Mouse (Mus musculus) forebrain, embryonic 15.5 days (tissue): ENCODE measurements around the gene Pbxip1. TPM values are rescaled to one million over a fixed set of nuclear protein-coding genes. Genes with fewer than 3 reads are reported as not detected.
"Not testable (repeated sequence)": the region's sequence is repeated elsewhere in the genome, so short reads cannot be mapped to it uniquely, and the experiment has no call there.

ENCODE experiments used
- ATAC-seq: fragments of 200-750 bp; cut with Nextera tagmentation; replicated peaks from 2 replicates; pipeline ENCODE4 v1.8.0; 2017; ENCODE audit warnings: mild to moderate bottlenecking, moderate TSS enrichment, moderate library complexity
- H3K27ac ChIP-seq: fragments of 300-500 bp; sonication (generic); replicated peaks from 2 replicates; pipeline ENCODE4 v1.5.1; 2015; ENCODE audit warnings: mild to moderate bottlenecking, inconsistent platforms
- H3K27me3 ChIP-seq: fragments of 300-500 bp; sonication (generic); 2 replicates; pipeline ENCODE4 v1.6.1; 2015; ENCODE audit warnings: inconsistent platforms
- H3K36me3 ChIP-seq: fragments of 300-500 bp; sonication (generic); 2 replicates; pipeline ENCODE4 v1.6.1; 2015; ENCODE audit warnings: mild to moderate bottlenecking, inconsistent platforms
- H3K4me1 ChIP-seq: fragments of 300-500 bp; sonication (generic); 2 replicates; pipeline ENCODE4 v1.6.1; 2015; ENCODE audit warnings: inconsistent platforms
- H3K4me2 ChIP-seq: fragments of 300-500 bp; sonication (generic); replicated peaks from 2 replicates; pipeline ENCODE4 v1.6.1; 2015; ENCODE audit warnings: mild to moderate bottlenecking, inconsistent platforms
- H3K4me3 ChIP-seq: fragments of 300-500 bp; sonication (generic); 2 replicates; pipeline ENCODE4 v1.5.1; 2015; ENCODE audit warnings: mild to moderate bottlenecking, inconsistent platforms
- H3K9ac ChIP-seq: fragments of 300-500 bp; sonication (generic); replicated peaks from 2 replicates; pipeline ENCODE4 v1.6.1; 2015; ENCODE audit warnings: mild to moderate bottlenecking, inconsistent platforms
- H3K9me3 ChIP-seq: fragments of 300-500 bp; sonication (generic); 2 replicates; pipeline ENCODE4 v1.6.1; 2016; ENCODE audit warnings: inconsistent platforms
- WGBS: fragments of 180-500 bp; shearing (Covaris S2); methylation state at CpG from one replicate; pipeline ENCODE4 v1.1.7; 2015; ENCODE audit warnings: mixed read lengths; 5-methylcytosine and 5-hydroxymethylcytosine counted together
- polyA plus RNA-seq: library from polyadenylated mRNA; unstranded; fragments of >200 nt; fragmentation: Nextera tagmentation; extraction: Ambion mirVana; gene quantifications from 2 replicates; pipeline ENCODE4 v1.2.1, GENCODE M21; 2015

Gene Pbxip1
- polyA plus RNA-seq, 1 experiment from 2014 or later, result 15.1 TPM

- Histone ChIP-seq H3K9ac (no peak overlapping the region), H3K27ac (no peak overlapping the region), H3K4me3 (no peak overlapping the region), H3K4me1 (peaks cover 27% of the 10 kb centered on the region), H3K9me3 (no peaks in the 10 kb centered on the region), H3K27me3 (no peaks in the 10 kb centered on the region), H3K4me2 (peak overlapping the region; percentile 43; the same call in 1 of the 2 replicates), H3K36me3 (no peaks in the 10 kb centered on the region; the same call in 1 of the 2 replicates)
- no peak for ATAC-seq
- 81% methylated on average over 6 of the region's 6 CpGs for WGBS
Measured at GRCm38 (mm10) chr3:89422556-89423205, 13.8 kb upstream of the Pbxip1 start.

GRCm38 (mm10) chr3:89424416-89425140 lies 11.9 kb upstream of the Pbxip1 start:
- no peaks in the 10 kb centered on the region for H3K9me3 ChIP-seq
- H3K4me1 ChIP-seq, result peaks cover 22% of the 10 kb centered on the region
- ATAC-seq, result no peak
- H3K27ac ChIP-seq, result no peak overlapping the region
- H3K27me3 ChIP-seq, result no peaks in the 10 kb centered on the region
- no peak overlapping the region for H3K9ac ChIP-seq
- 88% methylated on average over 5 of the region's 5 CpGs for WGBS
- no peak overlapping the region for H3K4me3 ChIP-seq
- H3K36me3 ChIP-seq, result no peaks in the 10 kb centered on the region; the same call in 1 of the 2 replicates
- no peak overlapping the region for H3K4me2 ChIP-seq

GRCm38 (mm10) chr3:89425141-89425525 lies 11.4 kb upstream of the Pbxip1 start:
- Histone ChIP-seq H3K9me3 (no peaks in the 10 kb centered on the region), H3K4me3 (no peak overlapping the region), H3K36me3 (no peaks in the 10 kb centered on the region; the same call in 1 of the 2 replicates), H3K4me1 (peaks cover 18% of the 10 kb centered on the region), H3K4me2 (no peak overlapping the region), H3K27me3 (no peaks in the 10 kb centered on the region), H3K27ac (no peak overlapping the region), H3K9ac (no peak overlapping the region)
- 89% methylated on average over 5 of the region's 5 CpGs for whole genome bisulfite sequencing
- no peak for ATAC-seq

GRCm38 (mm10) chr3:89425876-89426275 lies 10.6 kb upstream of the Pbxip1 start:
- no peak overlapping the region for H3K9ac ChIP-seq
- H3K27ac ChIP-seq, result no peak overlapping the region
- H3K4me1 ChIP-seq, result peaks cover 18% of the 10 kb centered on the region
- H3K9me3 ChIP-seq, result no peaks in the 10 kb centered on the region
- H3K36me3 ChIP-seq, result no peaks in the 10 kb centered on the region; the same call in 1 of the 2 replicates
- ATAC-seq, result no peak
- no peaks in the 10 kb centered on the region for H3K27me3 ChIP-seq
- WGBS, result 93% methylated on average over 4 of the region's 4 CpGs
- no peak overlapping the region for H3K4me3 ChIP-seq
- H3K4me2 ChIP-seq, result no peak overlapping the region

GRCm38 (mm10) chr3:89429021-89429420 lies 7.5 kb upstream of the Pbxip1 start:
- not testable (repeated sequence) for H3K9me3 ChIP-seq, ATAC-seq, H3K27me3 ChIP-seq, H3K27ac ChIP-seq, H3K9ac ChIP-seq, H3K4me3 ChIP-seq, H3K4me2 ChIP-seq
- 92% methylated on average over 7 of the region's 7 CpGs for WGBS
- Histone ChIP-seq H3K4me1 (peaks cover 20% of the 10 kb centered on the region), H3K36me3 (peaks cover 19% of the 10 kb centered on the region)

GRCm38 (mm10) chr3:89430171-89431159 lies 6.0 kb upstream of the Pbxip1 start, which contains the start of gene Pygo2:
TSS of gene Pygo2 (plus strand) at chr3:89430214.
- no peaks in the 10 kb centered on the region for H3K9me3 ChIP-seq
- H3K4me3 ChIP-seq, result peak within 1 kb of the TSS; percentile 90
- H3K27me3 ChIP-seq, result no peaks in the 10 kb centered on the region
- H3K36me3 ChIP-seq, result peaks cover 31% of the 10 kb centered on the region
- H3K27ac ChIP-seq, result peak within 1 kb of the TSS; percentile 90
- peak; percentile 97 for ATAC-seq
- peak within 1 kb of the TSS; percentile 90 for H3K9ac ChIP-seq
- H3K4me1 ChIP-seq, result peaks cover 20% of the 10 kb centered on the region
- 3% methylated on average over 61 of the region's 68 CpGs for WGBS
- peak within 1 kb of the TSS; percentile 78 for H3K4me2 ChIP-seq

GRCm38 (mm10) chr3:89432606-89433005 lies 3.9 kb upstream of the Pbxip1 start:
- whole genome bisulfite sequencing, result 96% methylated on average over 8 of the region's 8 CpGs
- Histone ChIP-seq H3K36me3 (peaks cover 31% of the 10 kb centered on the region), H3K9me3 (no peaks in the 10 kb centered on the region), H3K4me2 (no peak overlapping the region), H3K4me1 (peaks cover 30% of the 10 kb centered on the region), H3K9ac (no peak overlapping the region), H3K27me3 (no peaks in the 10 kb centered on the region), H3K4me3 (no peak overlapping the region), H3K27ac (no peak overlapping the region)
- no peak for ATAC-seq

GRCm38 (mm10) chr3:89434532-89434931 lies 2.0 kb upstream of the Pbxip1 start:
- H3K4me3 ChIP-seq, result no peak overlapping the region
- H3K27me3 ChIP-seq, result no peaks in the 10 kb centered on the region
- H3K9me3 ChIP-seq, result no peaks in the 10 kb centered on the region
- H3K27ac ChIP-seq, result peak overlapping the region; percentile 25; the same call in 1 of the 2 replicates
- H3K4me1 ChIP-seq, result peaks cover 30% of the 10 kb centered on the region
- no peak overlapping the region for H3K4me2 ChIP-seq
- H3K9ac ChIP-seq, result no peak overlapping the region
- no peak for ATAC-seq
- peaks cover 31% of the 10 kb centered on the region for H3K36me3 ChIP-seq
- WGBS, result 79% methylated on average over 11 of the region's 11 CpGs

- no peak for ATAC-seq
- Histone ChIP-seq H3K27me3 (no peaks in the 10 kb centered on the region), H3K4me3 (no peak overlapping the region), H3K9me3 (no peaks in the 10 kb centered on the region), H3K36me3 (peaks cover 31% of the 10 kb centered on the region), H3K4me1 (peaks cover 28% of the 10 kb centered on the region), H3K9ac (no peak overlapping the region), H3K27ac (peak overlapping the region; percentile 25), H3K4me2 (no peak overlapping the region)
- WGBS, result 41% methylated on average over 7 of the region's 7 CpGs
Measured at GRCm38 (mm10) chr3:89435041-89435440, 1.5 kb upstream of the Pbxip1 start.

- peak; percentile 23; the same call in 1 of the 2 replicates for ATAC-seq
Measured at GRCm38 (mm10) chr3:89437269-89437668, 763 bp downstream of the Pbxip1 start.

GRCm38 (mm10) chr3:89440691-89441090 lies 4.2 kb downstream of the Pbxip1 start:
- no peak overlapping the region for H3K27ac ChIP-seq
- no peaks in the 10 kb centered on the region for H3K27me3 ChIP-seq
- H3K9me3 ChIP-seq, result no peaks in the 10 kb centered on the region
- ATAC-seq, result no peak
- H3K4me2 ChIP-seq, result no peak overlapping the region
- H3K36me3 ChIP-seq, result no peaks in the 10 kb centered on the region
- 92% methylated on average over 2 of the region's 2 CpGs for WGBS
- H3K9ac ChIP-seq, result no peak overlapping the region
- H3K4me3 ChIP-seq, result no peak overlapping the region
- peaks cover 10% of the 10 kb centered on the region for H3K4me1 ChIP-seq

More at GRCm38 (mm10) chr3:89437269-89437668, 763 bp downstream of the Pbxip1 start:
- peaks cover 29% of the 10 kb centered on the region for H3K36me3 ChIP-seq
- peak overlapping the region; percentile 37 for H3K4me2 ChIP-seq
- H3K27me3 ChIP-seq, result no peaks in the 10 kb centered on the region
- H3K9ac ChIP-seq, result peak overlapping the region; percentile 20; the same call in 1 of the 2 replicates
- no peaks in the 10 kb centered on the region for H3K9me3 ChIP-seq
- no peak overlapping the region for H3K27ac ChIP-seq
- H3K4me1 ChIP-seq, result peaks cover 12% of the 10 kb centered on the region
- peak overlapping the region; percentile 33 for H3K4me3 ChIP-seq
- 15% methylated on average over 5 of the region's 5 CpGs for WGBS
